Comparison of ENCODE assay signal across 21 mouse cellular contexts in the genomic region with DNA sequence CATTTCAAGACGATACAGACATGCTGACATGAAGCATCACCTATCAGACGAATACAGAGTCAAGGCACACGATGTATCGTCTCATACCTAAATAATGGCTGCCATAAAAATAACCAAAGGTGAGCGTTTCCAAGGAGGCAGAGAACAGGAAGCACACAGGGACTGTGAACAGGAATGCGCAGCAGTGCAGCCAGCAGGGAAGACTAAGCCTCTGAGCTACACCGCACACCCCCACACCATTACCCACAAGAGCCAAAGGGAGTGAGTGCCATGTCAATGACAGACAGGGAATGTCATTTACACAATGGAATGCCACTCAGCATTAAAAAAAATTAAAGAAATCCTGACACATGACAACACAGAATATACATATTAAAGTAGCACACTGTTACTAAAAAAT. TPM values are rescaled to one million over a fixed set of nuclear protein-coding genes. Genes with fewer than 3 reads are reported as not detected.
DNase-seq lines count a peak whose midpoint lies in the region; ATAC-seq and TF ChIP-seq lines count a peak whose summit lies in the region.
"Had no signal": no experiment of that assay in that cellular context is flagged by ENCODE, and none has a peak within 500 bp of the region (broad histone marks: within the 10 kb centered on the region; RNA-seq: fewer than 3 reads in every experiment).

No protein-coding gene starts in this region.

- peaks cover 2% of the 10 kb centered on the region for H3K36me3 ChIP-seq in kidney, adult 2 months (ENCODE audit: control insufficient read depth, insufficient read depth, low read length)

- TF ChIP-seq CTCF in cerebellum, adult 2 months (IDR thresholded peaks at IDR 0.05; ENCODE audit: borderline replicate concordance, insufficient read depth, low read depth, low read length), result no peak
- TF ChIP-seq CTCF in kidney, adult 2 months (conservative IDR thresholded peaks at IDR 0.05; ENCODE audit: insufficient read depth, insufficient read length, low read depth, low read length), result no peak

- no peak overlapping the region for H3K4me3 ChIP-seq in cerebellum, adult 2 months (replicated peaks; ENCODE audit: insufficient read depth, low read depth, low read length)
- H3K4me3 ChIP-seq in kidney, adult 2 months (ENCODE audit: insufficient read depth, low read depth, low read length), result no peak overlapping the region
- H3K4me3 ChIP-seq: embryonic facial prominence, embryonic 15.5 days; erythroblast, embryonic 14.5 days; forebrain, embryonic 10.5 days; heart, adult 2 months; heart, embryonic 12.5 days; hindbrain, embryonic 10.5 days; intestine, embryonic 15.5 days had no signal

- H3K27ac ChIP-seq in cerebellum, adult 2 months (ENCODE audit: insufficient read depth, low read length), result peak overlapping the region; percentile 44; the same call in 1 of the 2 replicates
- no peak overlapping the region for H3K27ac ChIP-seq in kidney, adult 2 months (ENCODE audit: insufficient read depth, low read depth, low read length)
- H3K27ac ChIP-seq: embryonic facial prominence, embryonic 15.5 days; forebrain, embryonic 10.5 days; heart, adult 2 months; hindbrain, embryonic 10.5 days; hindbrain, embryonic 14.5 days; intestine, embryonic 15.5 days had no signal

- no peak for TF ChIP-seq POLR2A in cerebellum, adult 2 months (IDR thresholded peaks at IDR 0.05; ENCODE audit: borderline replicate concordance, insufficient read depth, low read length)
- TF ChIP-seq POLR2A in kidney, adult 2 months (IDR thresholded peaks at IDR 0.05; ENCODE audit: low read depth, low read length), result no peak

- DNase-seq in cerebellum, adult 11 months, result no peak
- peak; percentile 75 for DNase-seq in 3T3-L1 (ENCODE audit: low read depth, low spot score)
- DNase-seq in cerebellum, adult 2 months, result peak; percentile 32 to 63
- peak; percentile 47 to 60 for DNase-seq in cerebellum, postnatal 25 days
- no peak for DNase-seq in kidney, adult 2 months
- DNase-seq: adrenal gland, adult 8-10 months; adrenal gland, postnatal 36 days; embryo, embryonic 11 days; heart, adult 2 months; kidney, adult 18-20 months had no signal

- H3K27me3 ChIP-seq in cerebellum, adult 2 months (ENCODE audit: control insufficient read depth, insufficient read depth, low read length), result no peaks in the 10 kb centered on the region
- H3K27me3 ChIP-seq in kidney, adult 2 months (replicated peaks; ENCODE audit: control insufficient read depth, insufficient read depth, low read length), result no peaks in the 10 kb centered on the region
- H3K27me3 ChIP-seq: embryonic facial prominence, embryonic 15.5 days; heart, embryonic 12.5 days; intestine, embryonic 15.5 days; Patski had no signal

- WGBS in cerebellum, adult 2 months, result 23% methylated on average over 7 of the region's 7 CpGs
- WGBS in kidney, adult 2 months, result 91% methylated on average over 7 of the region's 7 CpGs

- ATAC-seq in cerebellum, adult (ENCODE audit: insufficient number of reproducible peaks, low FRiP score, low TSS enrichment), result peak; percentile 77
- no peak for ATAC-seq in megakaryocyte, adult 5-6 weeks (ENCODE audit: poor library complexity, severe bottlenecking)
- ATAC-seq: forebrain, embryonic 14.5 days; intestine, embryonic 15.5 days; Patski had no signal

- H3K4me1 ChIP-seq in cerebellum, adult 2 months (ENCODE audit: control insufficient read depth, insufficient read depth, low read length), result peaks cover 5% of the 10 kb centered on the region; the same call in 1 of the 2 replicates
- H3K4me1 ChIP-seq in kidney, adult 2 months (ENCODE audit: control insufficient read depth, insufficient read depth, low read length), result no peaks in the 10 kb centered on the region
- H3K4me1 ChIP-seq: embryonic facial prominence, embryonic 15.5 days; forebrain, embryonic 10.5 days; heart, embryonic 12.5 days; hindbrain, embryonic 10.5 days; intestine, embryonic 15.5 days had no signal

RNA-seq across cellular contexts. Expression of gene Cwc22, which starts 19.7 kb away (rescaled TPM):
- polyA plus RNA-seq in cerebellum, adult 2 months (2012; rRNA removed), result 29.8 and 30.3 TPM in 2 replicates
- 31.3 and 33.7 TPM in 2 replicates for total RNA-seq in megakaryocyte, adult 5-6 weeks (2015)
- total RNA-seq in megakaryocyte, adult 5-6 weeks (2017), result 86.3 and 92.3 TPM in 2 replicates
- 3.4 and 5.7 TPM in 2 replicates for polyA plus RNA-seq in kidney, adult 2 months (2012; rRNA removed)

Comparison
In these comparisons a context has a peak if more than half of its experiments do, and no peak if none do; other contexts are left out.
1. DNase-seq: peak in 3T3-L1 (single experiment), cerebellum, adult 2 months (2 of 2) and cerebellum, postnatal 25 days (2 of 2); none in cerebellum, adult 11 months (single experiment) and kidney, adult 2 months (single experiment).